Mouse (Mus musculus): ENCODE measurements around the gene Grik5.

Grik5 gene

DNA sequence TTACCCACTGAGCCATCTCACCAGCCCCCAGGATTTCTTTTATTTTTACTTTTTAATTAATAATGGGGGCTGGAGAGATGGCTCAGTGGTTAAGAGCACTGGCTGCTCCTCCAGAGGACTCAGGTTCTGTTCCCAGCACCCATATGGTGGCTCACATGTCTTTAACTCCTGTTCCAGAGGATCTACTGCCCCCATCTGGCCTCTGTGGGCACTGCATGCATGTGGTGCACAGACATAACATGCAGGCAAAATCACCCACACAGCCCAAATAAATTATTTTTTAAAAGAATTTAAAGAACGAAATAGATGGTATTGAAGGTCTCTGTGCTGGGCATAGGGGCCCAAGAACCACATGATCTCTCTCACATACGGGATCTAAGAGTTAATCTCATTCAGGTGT, 87.8 kb downstream of the Grik5 start:
- Histone ChIP-seq H3K9me3 (ENCODE audit: low read length) (peaks cover 8% of the 10 kb centered on the region; the same call in 1 of the 2 replicates), H3K27me3 (ENCODE audit: insufficient read depth, low read length) (no peaks in the 10 kb centered on the region), H3K4me1 (replicated peaks; ENCODE audit: low read depth, low read length) (peaks cover 18% of the 10 kb centered on the region), H3K4me3 (replicated peaks; ENCODE audit: low read length) (no peak overlapping the region), H3K36me3 (ENCODE audit: insufficient read depth, low read length) (peaks cover 65% of the 10 kb centered on the region)
- TF ChIP-seq CTCF (conservative IDR thresholded peaks at IDR 0.05; ENCODE audit: low read length) (peak; percentile 70), NANOG (IDR thresholded peaks at IDR 0.05; ENCODE audit: borderline replicate concordance, low read length) (no peak), POU5F1 (IDR thresholded peaks at IDR 0.05; ENCODE audit: borderline replicate concordance, low read length) (no peak)

DNA sequence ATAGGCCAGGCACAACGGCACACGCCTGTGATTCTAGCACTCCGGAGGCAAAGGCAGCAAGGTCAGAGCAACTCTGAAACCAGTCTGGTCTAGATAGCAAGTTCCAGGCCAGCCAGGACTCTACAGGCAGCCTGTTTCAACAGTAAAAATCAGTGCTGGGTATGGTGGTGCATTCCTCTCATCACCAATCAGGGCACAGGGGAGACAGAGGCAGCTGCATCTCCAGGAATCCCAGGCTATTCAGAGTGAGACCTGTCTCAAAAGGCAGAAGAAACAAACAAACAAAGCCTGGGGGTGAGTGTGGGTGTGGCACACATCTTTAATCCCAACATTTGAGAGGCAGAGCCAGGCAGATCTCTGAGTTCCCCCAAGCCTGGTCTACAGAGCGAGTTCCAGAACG, 88.8 kb downstream of the Grik5 start:
- no peak for TF ChIP-seq CTCF (conservative IDR thresholded peaks at IDR 0.05; ENCODE audit: low read length)
- Histone ChIP-seq H3K4me1 (replicated peaks; ENCODE audit: low read depth, low read length) (peaks cover 18% of the 10 kb centered on the region), H3K36me3 (ENCODE audit: insufficient read depth, low read length) (peaks cover 65% of the 10 kb centered on the region), H3K27me3 (ENCODE audit: insufficient read depth, low read length) (peaks cover 3% of the 10 kb centered on the region; the same call in 1 of the 2 replicates), H3K9me3 (ENCODE audit: low read length) (no peaks in the 10 kb centered on the region), H3K4me3 (replicated peaks; ENCODE audit: low read length) (no peak overlapping the region)

DNA sequence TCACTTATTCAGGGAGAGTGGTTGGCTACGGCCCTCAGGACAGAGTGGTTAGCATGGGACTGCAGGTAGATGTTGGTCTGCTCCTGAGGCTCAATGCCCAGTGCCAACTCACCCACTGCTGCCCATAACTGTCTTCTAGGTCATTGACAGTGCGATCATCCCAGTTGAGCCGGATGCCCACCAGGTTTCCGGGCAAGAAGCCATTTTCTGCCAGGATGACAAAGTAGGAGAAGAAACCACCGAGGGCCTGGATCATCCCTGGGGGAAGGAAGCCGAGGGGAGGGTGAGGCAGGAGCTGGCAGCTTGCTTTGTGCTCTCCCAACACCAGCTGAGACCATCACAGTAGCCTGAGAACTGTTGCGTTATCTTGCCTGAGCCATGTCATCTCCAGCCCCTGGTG, 91.7 kb downstream of the Grik5 start:
- TF ChIP-seq NANOG (IDR thresholded peaks at IDR 0.05; ENCODE audit: borderline replicate concordance, low read length) = no peak
- no peak for TF ChIP-seq CTCF (conservative IDR thresholded peaks at IDR 0.05; ENCODE audit: low read length)
- no peak for TF ChIP-seq POU5F1 (IDR thresholded peaks at IDR 0.05; ENCODE audit: borderline replicate concordance, low read length)
- no peak overlapping the region for H3K4me3 ChIP-seq (replicated peaks; ENCODE audit: low read length)
- H3K36me3 ChIP-seq (ENCODE audit: insufficient read depth, low read length) = peaks cover 49% of the 10 kb centered on the region
- peaks cover 12% of the 10 kb centered on the region for H3K4me1 ChIP-seq (replicated peaks; ENCODE audit: low read depth, low read length)
- peaks cover 6% of the 10 kb centered on the region; the same call in 1 of the 2 replicates for H3K27me3 ChIP-seq (ENCODE audit: insufficient read depth, low read length)
- H3K9me3 ChIP-seq (ENCODE audit: low read length) = no peaks in the 10 kb centered on the region

DNA sequence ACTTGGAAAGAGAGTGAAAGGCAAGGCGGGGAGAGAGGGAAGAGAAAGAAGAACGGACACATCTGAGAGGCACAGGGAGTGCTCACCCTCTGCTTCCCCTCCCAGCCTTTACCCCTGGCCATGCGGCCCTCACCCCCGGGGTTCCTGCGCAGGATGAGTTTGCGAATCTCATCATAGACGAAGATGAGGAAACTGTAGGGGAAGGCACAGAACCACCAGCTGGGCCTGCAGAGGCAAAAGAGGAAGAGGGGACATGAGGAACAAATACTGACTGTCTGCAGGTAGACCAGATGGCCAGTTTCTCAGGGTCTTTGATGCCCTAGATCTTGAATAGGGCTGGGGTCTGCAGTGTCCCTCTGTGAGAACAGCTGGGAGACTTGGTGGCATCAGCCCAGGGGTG, 93.4 kb downstream of the Grik5 start:
- Histone ChIP-seq H3K36me3 (ENCODE audit: insufficient read depth, low read length) (peaks cover 45% of the 10 kb centered on the region), H3K4me3 (replicated peaks; ENCODE audit: low read length) (no peak overlapping the region), H3K9me3 (ENCODE audit: low read length) (no peaks in the 10 kb centered on the region), H3K4me1 (replicated peaks; ENCODE audit: low read depth, low read length) (peaks cover 25% of the 10 kb centered on the region), H3K27me3 (ENCODE audit: insufficient read depth, low read length) (peaks cover 6% of the 10 kb centered on the region; the same call in 1 of the 2 replicates)
- TF ChIP-seq POU5F1 (IDR thresholded peaks at IDR 0.05; ENCODE audit: borderline replicate concordance, low read length) = no peak
- no peak for TF ChIP-seq NANOG (IDR thresholded peaks at IDR 0.05; ENCODE audit: borderline replicate concordance, low read length)
- TF ChIP-seq CTCF (conservative IDR thresholded peaks at IDR 0.05; ENCODE audit: low read length) = no peak

DNA sequence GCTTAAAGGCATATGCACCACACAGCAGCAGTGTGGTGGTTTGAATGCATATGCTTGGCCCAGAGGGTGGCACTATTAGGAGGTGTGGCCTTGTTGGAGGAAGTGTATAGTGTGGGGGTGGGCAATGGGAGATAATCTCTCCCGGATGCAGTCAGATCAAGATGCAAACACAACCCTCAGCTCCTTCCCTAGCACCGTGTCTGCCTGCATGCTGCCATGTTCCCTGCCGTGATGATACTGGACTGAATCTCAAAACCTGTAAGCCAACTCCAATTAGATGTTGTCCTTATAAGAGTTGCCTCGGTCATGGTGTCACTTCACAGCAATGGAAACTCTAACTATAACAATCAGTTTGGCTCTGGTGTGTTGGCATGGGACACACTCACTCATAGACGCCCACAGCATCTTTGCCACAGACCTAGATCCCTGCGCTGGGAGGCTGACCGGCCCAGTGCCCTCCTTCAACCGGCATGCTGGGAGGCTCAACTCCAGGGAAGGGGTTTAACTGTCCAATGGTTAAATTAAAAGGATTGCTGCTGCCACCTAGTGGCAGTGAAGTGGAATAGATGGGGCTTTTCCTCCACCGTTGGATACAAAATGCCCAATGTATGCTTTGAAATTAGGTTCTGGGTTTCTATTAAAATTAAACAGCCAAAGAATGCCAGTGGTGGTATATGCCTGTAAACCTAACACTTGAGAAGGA, 97.1 kb downstream of the Grik5 start:
- no peak overlapping the region for H3K4me3 ChIP-seq (replicated peaks; ENCODE audit: low read length)
- peaks cover 6% of the 10 kb centered on the region; the same call in 1 of the 2 replicates for H3K27me3 ChIP-seq (ENCODE audit: insufficient read depth, low read length)
- H3K4me1 ChIP-seq (replicated peaks; ENCODE audit: low read depth, low read length) = peaks cover 27% of the 10 kb centered on the region
- peaks cover 35% of the 10 kb centered on the region for H3K36me3 ChIP-seq (ENCODE audit: insufficient read depth, low read length)
- H3K9me3 ChIP-seq (ENCODE audit: low read length) = no peaks in the 10 kb centered on the region
- no peak for TF ChIP-seq NANOG (IDR thresholded peaks at IDR 0.05; ENCODE audit: borderline replicate concordance, low read length)
- peak; percentile 89 for TF ChIP-seq CTCF (conservative IDR thresholded peaks at IDR 0.05; ENCODE audit: low read length)
- TF ChIP-seq POU5F1 (IDR thresholded peaks at IDR 0.05; ENCODE audit: borderline replicate concordance, low read length) = no peak

DNA sequence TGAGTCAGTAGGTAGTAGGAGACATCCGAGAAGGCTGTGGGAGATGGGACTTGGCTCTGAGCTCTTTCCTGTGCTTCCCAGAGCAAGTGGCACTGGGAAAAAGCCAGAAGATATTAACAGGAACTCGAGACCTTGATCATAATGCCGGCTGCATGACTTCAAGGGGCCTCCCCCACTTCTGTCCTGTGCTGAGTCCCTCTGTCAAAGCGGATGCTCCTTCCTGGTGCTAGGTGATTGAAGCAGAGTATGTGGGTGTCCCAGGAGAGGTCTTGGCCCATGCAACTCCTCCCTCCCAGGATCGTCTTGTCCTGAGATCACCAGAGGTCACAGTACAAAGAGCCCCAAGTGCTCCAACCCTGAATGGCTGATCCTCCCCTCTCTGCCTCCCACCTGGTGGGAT, 98.2 kb downstream of the Grik5 start:
- TF ChIP-seq POU5F1 (IDR thresholded peaks at IDR 0.05; ENCODE audit: borderline replicate concordance, low read length) (no peak), NANOG (IDR thresholded peaks at IDR 0.05; ENCODE audit: borderline replicate concordance, low read length) (no peak), CTCF (conservative IDR thresholded peaks at IDR 0.05; ENCODE audit: low read length) (no peak)
- H3K4me3 ChIP-seq (replicated peaks; ENCODE audit: low read length) = no peak overlapping the region
- H3K36me3 ChIP-seq (ENCODE audit: insufficient read depth, low read length) = peaks cover 33% of the 10 kb centered on the region

DNA sequence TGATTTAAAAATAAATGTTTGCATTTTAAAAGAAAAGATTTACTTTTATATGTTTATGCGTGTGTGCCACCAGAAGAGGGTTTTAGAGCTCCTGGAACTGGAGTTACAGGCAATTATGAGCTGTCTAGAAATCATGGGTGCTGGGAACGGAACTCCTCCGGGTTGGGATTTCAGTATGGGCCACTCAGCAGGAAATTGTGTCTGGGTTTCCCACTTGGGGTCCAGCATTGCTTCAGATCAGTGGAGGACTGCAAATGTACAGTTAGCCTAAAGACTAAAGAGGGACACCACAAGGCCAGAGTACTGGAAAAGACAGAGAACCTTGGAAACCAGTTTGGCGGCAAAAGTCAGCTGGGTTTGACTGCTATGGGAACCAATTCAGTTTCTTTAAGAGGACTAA, 98.9 kb downstream of the Grik5 start:
- Histone ChIP-seq H3K4me3 (replicated peaks; ENCODE audit: low read length) (no peak overlapping the region), H3K4me1 (replicated peaks; ENCODE audit: low read depth, low read length) (peaks cover 30% of the 10 kb centered on the region)

More for the DNA sequence above, 98.2 kb downstream of the Grik5 start:
- Histone ChIP-seq H3K9me3 (ENCODE audit: low read length) (no peaks in the 10 kb centered on the region), H3K27me3 (ENCODE audit: insufficient read depth, low read length) (peaks cover 6% of the 10 kb centered on the region; the same call in 1 of the 2 replicates), H3K4me1 (replicated peaks; ENCODE audit: low read depth, low read length) (peaks cover 27% of the 10 kb centered on the region)

DNA sequence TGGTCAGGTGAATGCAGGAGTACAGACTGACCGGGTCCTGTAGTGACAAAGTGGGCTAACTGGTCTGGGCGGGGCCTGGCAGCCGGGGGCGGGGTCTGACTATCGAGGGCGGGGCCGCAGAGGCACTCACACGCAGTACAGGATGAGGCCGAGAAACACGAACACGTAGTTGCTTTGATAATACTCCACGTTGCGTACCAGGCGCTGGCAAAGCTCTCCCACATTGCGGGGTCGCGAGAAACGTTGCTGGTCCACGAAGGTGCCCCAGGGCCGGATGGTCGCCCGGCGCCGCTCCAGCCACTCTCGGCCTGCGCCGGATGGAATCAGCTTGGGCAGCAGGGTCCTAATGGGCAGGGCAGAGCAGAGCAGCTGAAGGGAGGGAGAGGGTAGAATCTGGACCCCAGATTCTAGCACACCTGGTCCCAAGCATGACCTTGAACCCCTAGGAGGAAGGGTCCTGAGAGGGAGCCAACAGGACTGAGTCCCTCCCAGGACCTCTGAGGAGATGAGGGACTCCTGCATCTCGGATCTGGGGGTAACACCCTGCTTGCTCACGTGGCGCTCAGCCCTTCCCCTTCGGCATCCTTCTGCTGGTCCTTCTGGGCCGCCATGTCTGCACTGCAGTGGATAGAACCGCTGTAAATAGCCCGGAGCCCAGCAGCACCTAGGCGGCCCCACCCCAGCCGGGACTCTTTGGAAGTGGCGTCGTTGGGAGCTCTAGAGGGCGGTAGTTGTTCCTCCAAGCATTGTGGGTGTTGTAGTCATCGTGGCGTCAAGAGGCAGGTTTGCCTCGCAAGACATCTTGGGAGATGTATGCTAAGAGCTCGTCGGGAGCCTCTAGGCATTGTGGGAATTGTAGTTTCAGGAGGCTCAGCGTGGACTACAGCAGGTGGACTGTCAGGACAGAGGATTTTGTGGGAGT, 99.9 kb downstream of the Grik5 start, which contains the start of gene Rabac1:
Gene Rabac1, minus strand, starts transcription at position 783 of the 922 bp plus-strand sequence.
- TF ChIP-seq CTCF (conservative IDR thresholded peaks at IDR 0.05; ENCODE audit: low read length) = no peak; the same call in 1 of the 2 replicates
- TF ChIP-seq NANOG (IDR thresholded peaks at IDR 0.05; ENCODE audit: borderline replicate concordance, low read length) = no peak
- no peak for TF ChIP-seq POU5F1 (IDR thresholded peaks at IDR 0.05; ENCODE audit: borderline replicate concordance, low read length)
- Histone ChIP-seq H3K36me3 (ENCODE audit: insufficient read depth, low read length) (peaks cover 22% of the 10 kb centered on the region), H3K9me3 (ENCODE audit: low read length) (no peaks in the 10 kb centered on the region), H3K27me3 (ENCODE audit: insufficient read depth, low read length) (no peaks in the 10 kb centered on the region), H3K4me3 (replicated peaks; ENCODE audit: low read length) (peak within 1 kb of the TSS; percentile 98), H3K4me1 (replicated peaks; ENCODE audit: low read depth, low read length) (peaks cover 34% of the 10 kb centered on the region)

More for the DNA sequence above, 98.9 kb downstream of the Grik5 start:
- TF ChIP-seq CTCF (conservative IDR thresholded peaks at IDR 0.05; ENCODE audit: low read length) (no peak), NANOG (IDR thresholded peaks at IDR 0.05; ENCODE audit: borderline replicate concordance, low read length) (no peak), POU5F1 (IDR thresholded peaks at IDR 0.05; ENCODE audit: borderline replicate concordance, low read length) (no peak)
- Histone ChIP-seq H3K27me3 (ENCODE audit: insufficient read depth, low read length) (peaks cover 3% of the 10 kb centered on the region; the same call in 1 of the 2 replicates), H3K36me3 (ENCODE audit: insufficient read depth, low read length) (peaks cover 29% of the 10 kb centered on the region), H3K9me3 (ENCODE audit: low read length) (no peaks in the 10 kb centered on the region)

All from E14TG2a.4 (cell line).